In the genomic region with DNA sequence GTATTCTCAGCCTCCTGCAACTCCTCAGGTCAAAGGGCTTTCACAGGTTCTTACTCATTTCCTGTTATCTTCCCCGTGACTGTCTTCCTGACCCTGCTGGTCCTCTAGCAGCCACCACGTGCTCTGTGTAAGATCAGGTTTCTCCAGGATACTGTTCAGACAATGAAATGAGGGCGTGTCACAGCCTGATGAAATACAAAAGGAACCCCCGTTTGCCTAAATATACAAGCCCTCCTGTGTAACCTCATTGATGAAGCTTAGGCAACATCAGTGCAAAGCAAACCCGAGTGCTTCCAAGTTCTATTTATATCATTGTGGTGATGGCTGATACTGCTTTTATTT, we compare ENCODE assay signal across 11 mouse cellular contexts. TPM values are rescaled to one million over a fixed set of nuclear protein-coding genes. Genes with fewer than 3 reads are reported as not detected.
DNase-seq lines count a peak whose midpoint lies in the region; ATAC-seq and TF ChIP-seq lines count a peak whose summit lies in the region.
"Had no signal": no experiment of that assay in that cellular context is flagged by ENCODE, and none has a peak within 500 bp of the region (broad histone marks: within the 10 kb centered on the region; RNA-seq: fewer than 3 reads in every experiment).

No protein-coding gene starts in this region.

- no peak for DNase-seq in heart, postnatal 25 days (ENCODE audit: low spot score)
- no peak for DNase-seq in midbrain, postnatal 0 days (ENCODE audit: low spot score)
- DNase-seq in embryonic facial prominence, embryonic 14.5 days (ENCODE audit: low spot score): no peak
- DNase-seq in left cerebral cortex, postnatal 14 days (ENCODE audit: low spot score in 2 of 2): no peak
- no peak for DNase-seq in left cerebral cortex, adult 8-10 months (ENCODE audit: low spot score in 2 of 2)
- no peak for DNase-seq in thymus, postnatal 36 days
- DNase-seq: cerebellum, postnatal 36 days had no signal

- no peak overlapping the region for H3K4me2 ChIP-seq in heart, embryonic 12.5 days
- no peak overlapping the region for H3K4me2 ChIP-seq in midbrain, embryonic 12.5 days (replicated peaks)
- H3K4me2 ChIP-seq in midbrain, postnatal 0 days (ENCODE audit: low read depth, low read length, poor library complexity, severe bottlenecking): no peak overlapping the region
- H3K4me2 ChIP-seq in embryonic facial prominence, embryonic 14.5 days (ENCODE audit: low read depth, low read length): no peak overlapping the region
- H3K4me2 ChIP-seq: liver, embryonic 12.5 days had no signal

- ATAC-seq in heart, embryonic 12.5 days (ENCODE audit: insufficient number of reproducible peaks, low FRiP score): no peak
- peak; percentile 30; the same call in 1 of the 2 replicates for ATAC-seq in midbrain, embryonic 12.5 days (ENCODE audit: low FRiP score, low read depth)
- no peak for ATAC-seq in midbrain, postnatal 0 days (ENCODE audit: low FRiP score)
- peak; percentile 31; the same call in 1 of the 2 replicates for ATAC-seq in embryonic facial prominence, embryonic 14.5 days (ENCODE audit: low read depth)
- ATAC-seq: liver, embryonic 12.5 days had no signal

- intact Hi-C loops in heart, postnatal 25 days (cut with DNase I): loop anchor here (10.0 kb wide), 1 partner anchor 345 kb away; no protein-coding TSS in a partner anchor
- intact Hi-C loops in left cerebral cortex, postnatal 14 days (cut with DNase I): loop anchor here (10.0 kb wide), 2 partner anchors 215 to 265 kb away; a partner anchor contains a TSS

- TF ChIP-seq CTCF in midbrain, postnatal 0 days (IDR thresholded peaks at IDR 0.05): no peak

- no peaks in the 10 kb centered on the region for H3K27me3 ChIP-seq in heart, embryonic 12.5 days (replicated peaks)
- H3K27me3 ChIP-seq in midbrain, embryonic 12.5 days: no peaks in the 10 kb centered on the region
- no peaks in the 10 kb centered on the region for H3K27me3 ChIP-seq in midbrain, postnatal 0 days (ENCODE audit: insufficient read depth, low read length)
- no peaks in the 10 kb centered on the region for H3K27me3 ChIP-seq in embryonic facial prominence, embryonic 14.5 days (replicated peaks; ENCODE audit: control insufficient read depth, insufficient read depth, low read length)

- H3K27ac ChIP-seq in heart, embryonic 12.5 days (ENCODE audit: poor library complexity, severe bottlenecking): peak overlapping the region; percentile 40
- H3K27ac ChIP-seq in midbrain, embryonic 12.5 days (replicated peaks): 0 out of 2 replicates have a peak overlapping the region, but pooled peaks have one; percentile 30
- H3K27ac ChIP-seq in midbrain, postnatal 0 days (ENCODE audit: low read depth, low read length): no peak overlapping the region
- no peak overlapping the region for H3K27ac ChIP-seq in embryonic facial prominence, embryonic 14.5 days (replicated peaks; ENCODE audit: low read depth, low read length)
- H3K27ac ChIP-seq: liver, embryonic 12.5 days had no signal

- peaks cover 16% of the 10 kb centered on the region for H3K4me1 ChIP-seq in heart, embryonic 12.5 days (replicated peaks)
- peaks cover 5% of the 10 kb centered on the region; the same call in 1 of the 2 replicates for H3K4me1 ChIP-seq in midbrain, embryonic 12.5 days
- no peaks in the 10 kb centered on the region for H3K4me1 ChIP-seq in midbrain, postnatal 0 days (ENCODE audit: insufficient read depth, low read length)
- no peaks in the 10 kb centered on the region for H3K4me1 ChIP-seq in embryonic facial prominence, embryonic 14.5 days (ENCODE audit: control insufficient read depth, insufficient read depth, low read length)
- H3K4me1 ChIP-seq: liver, embryonic 12.5 days had no signal

- no peaks in the 10 kb centered on the region for H3K36me3 ChIP-seq in heart, embryonic 12.5 days
- H3K36me3 ChIP-seq in midbrain, embryonic 12.5 days: no peaks in the 10 kb centered on the region
- no peaks in the 10 kb centered on the region for H3K36me3 ChIP-seq in midbrain, postnatal 0 days (ENCODE audit: insufficient read depth, low read length)
- H3K36me3 ChIP-seq in embryonic facial prominence, embryonic 14.5 days (ENCODE audit: control insufficient read depth, insufficient read depth, low read length): no peaks in the 10 kb centered on the region
- H3K36me3 ChIP-seq: G1E; liver, embryonic 12.5 days had no signal

- no peaks in the 10 kb centered on the region for H3K9me3 ChIP-seq in heart, embryonic 12.5 days (replicated peaks)
- H3K9me3 ChIP-seq in midbrain, embryonic 12.5 days: no peaks in the 10 kb centered on the region
- no peaks in the 10 kb centered on the region for H3K9me3 ChIP-seq in midbrain, postnatal 0 days (ENCODE audit: low read length)
- H3K9me3 ChIP-seq in embryonic facial prominence, embryonic 14.5 days (ENCODE audit: control insufficient read depth, low read length): no peaks in the 10 kb centered on the region
- H3K9me3 ChIP-seq: G1E; liver, embryonic 12.5 days had no signal

- H3K4me3 ChIP-seq in heart, embryonic 12.5 days: no peak overlapping the region
- H3K4me3 ChIP-seq in midbrain, embryonic 12.5 days: no peak overlapping the region
- no peak overlapping the region for H3K4me3 ChIP-seq in midbrain, postnatal 0 days (ENCODE audit: low read depth, low read length)
- no peak overlapping the region for H3K4me3 ChIP-seq in embryonic facial prominence, embryonic 14.5 days (ENCODE audit: low read depth, low read length)
- H3K4me3 ChIP-seq: liver, embryonic 12.5 days had no signal

- WGBS in heart, embryonic 12.5 days: 11% methylated on average over 5 of the region's 5 CpGs
- 18% methylated on average over 5 of the region's 5 CpGs for WGBS in midbrain, embryonic 12.5 days
- 23% methylated on average over 5 of the region's 5 CpGs for WGBS in midbrain, postnatal 0 days
- WGBS in embryonic facial prominence, embryonic 14.5 days: 21% methylated on average over 5 of the region's 5 CpGs

- no peak overlapping the region for H3K9ac ChIP-seq in heart, embryonic 12.5 days
- no peak overlapping the region for H3K9ac ChIP-seq in midbrain, embryonic 12.5 days (replicated peaks)
- no peak overlapping the region for H3K9ac ChIP-seq in midbrain, postnatal 0 days (replicated peaks; ENCODE audit: low read length, poor library complexity, severe bottlenecking)
- no peak overlapping the region for H3K9ac ChIP-seq in embryonic facial prominence, embryonic 14.5 days (ENCODE audit: low read depth, low read length)
- H3K9ac ChIP-seq: liver, embryonic 12.5 days had no signal

RNA-seq across cellular contexts. Expression of a gene that starts 53.9 kb away (rescaled TPM):
- polyA plus RNA-seq in heart, embryonic 12.5 days (2016; fragmentation: Nextera tagmentation; extraction: Ambion mirVana): 1.1 and 1.2 TPM in 2 replicates
- total RNA-seq in heart, postnatal 25 days (2021): under 1 TPM; 0.56 to 0.83 TPM
- polyA plus RNA-seq in midbrain, embryonic 12.5 days (2016; fragmentation: Nextera tagmentation; extraction: Ambion mirVana): 1.3 and 1.9 TPM in 2 replicates
- 12.4 and 13.9 TPM in 2 replicates for total RNA-seq in midbrain, postnatal 0 days (2014; rRNA removed)
- polyA plus RNA-seq in midbrain, postnatal 0 days (2015; fragmentation: Nextera tagmentation; extraction: Ambion mirVana): 2.8 TPM in 2 replicates
- 0.34 and 0.35 TPM in 2 replicates for polyA plus RNA-seq in embryonic facial prominence, embryonic 14.5 days (2014; fragmentation: Nextera tagmentation; extraction: Ambion mirVana)
- total RNA-seq in left cerebral cortex, postnatal 14 days (2021): 10 to 100 TPM; 13.3 to 15.7 TPM
- 10 to 100 TPM; 13.2 to 15.4 (median 14.1) TPM for total RNA-seq in left cerebral cortex, adult 8-10 months (2022)

Comparison
In these comparisons a context has a peak if more than half of its experiments do, and no peak if none do; other contexts are left out.
1. ATAC-seq: peak in midbrain, embryonic 12.5 days (single experiment) and embryonic facial prominence, embryonic 14.5 days (single experiment); none in heart, embryonic 12.5 days (single experiment) and midbrain, postnatal 0 days (single experiment).
2. H3K27ac ChIP-seq: peak in heart, embryonic 12.5 days (single experiment) and midbrain, embryonic 12.5 days (single experiment); none in midbrain, postnatal 0 days (single experiment) and embryonic facial prominence, embryonic 14.5 days (single experiment).